Mouse (Mus musculus): ENCODE data around the gene Ypel4. TPM values are rescaled to one million over a fixed set of nuclear protein-coding genes. Genes with fewer than 3 reads are reported as not detected.

The Ypel4 gene
- polyA plus RNA-seq, 1 experiment, result 0.48 TPM

- no peak overlapping the region for H3K27ac ChIP-seq (ENCODE audit: insufficient read depth, low read depth, low read length)
Measured at GRCm38 (mm10) chr2:84761309-84761708, 27.5 kb downstream of the Ypel4 start.

GRCm38 (mm10) chr2:84761840-84762239 lies 28.0 kb downstream of the Ypel4 start:
- TF ChIP-seq POLR2A (IDR thresholded peaks at IDR 0.05; ENCODE audit: low read depth, low read length) (no peak), CTCF (conservative IDR thresholded peaks at IDR 0.05; ENCODE audit: insufficient read depth, insufficient read length, low read depth, low read length) (no peak)
- Histone ChIP-seq H3K27me3 (replicated peaks; ENCODE audit: control insufficient read depth, insufficient read depth, low read length) (no peaks in the 10 kb centered on the region), H3K4me3 (ENCODE audit: insufficient read depth, low read depth, low read length) (no peak overlapping the region), H3K27ac (ENCODE audit: insufficient read depth, low read depth, low read length) (no peak overlapping the region), H3K4me1 (ENCODE audit: control insufficient read depth, insufficient read depth, low read length) (peaks cover 10% of the 10 kb centered on the region; the same call in 1 of the 2 replicates), H3K36me3 (ENCODE audit: control insufficient read depth, insufficient read depth, low read length) (no peaks in the 10 kb centered on the region)
- DNase-seq, result peak; percentile 43
- WGBS, result 35% methylated on average over 1 of the region's 1 CpGs

More at GRCm38 (mm10) chr2:84761309-84761708, 27.5 kb downstream of the Ypel4 start:
- TF ChIP-seq POLR2A (IDR thresholded peaks at IDR 0.05; ENCODE audit: low read depth, low read length) (no peak), CTCF (conservative IDR thresholded peaks at IDR 0.05; ENCODE audit: insufficient read depth, insufficient read length, low read depth, low read length) (no peak)
- no peak for DNase-seq
- Histone ChIP-seq H3K27me3 (replicated peaks; ENCODE audit: control insufficient read depth, insufficient read depth, low read length) (no peaks in the 10 kb centered on the region), H3K36me3 (ENCODE audit: control insufficient read depth, insufficient read depth, low read length) (no peaks in the 10 kb centered on the region), H3K4me3 (ENCODE audit: insufficient read depth, low read depth, low read length) (no peak overlapping the region), H3K4me1 (ENCODE audit: control insufficient read depth, insufficient read depth, low read length) (peaks cover 14% of the 10 kb centered on the region; the same call in 1 of the 2 replicates)
- 88% methylated on average over 3 of the region's 3 CpGs for WGBS

- WGBS, result 59% methylated on average over 4 of the region's 4 CpGs
- H3K36me3 ChIP-seq (ENCODE audit: control insufficient read depth, insufficient read depth, low read length), result no peaks in the 10 kb centered on the region
- H3K27me3 ChIP-seq (replicated peaks; ENCODE audit: control insufficient read depth, insufficient read depth, low read length), result no peaks in the 10 kb centered on the region
- DNase-seq, result no peak
- no peak overlapping the region for H3K4me3 ChIP-seq (ENCODE audit: insufficient read depth, low read depth, low read length)
- TF ChIP-seq POLR2A (IDR thresholded peaks at IDR 0.05; ENCODE audit: low read depth, low read length), result no peak
- H3K27ac ChIP-seq (ENCODE audit: insufficient read depth, low read depth, low read length), result no peak overlapping the region
- peaks cover 6% of the 10 kb centered on the region; the same call in 1 of the 2 replicates for H3K4me1 ChIP-seq (ENCODE audit: control insufficient read depth, insufficient read depth, low read length)
Measured at GRCm38 (mm10) chr2:84762295-84762694, 28.4 kb downstream of the Ypel4 start.

- DNase-seq, result peak; percentile 27
- Histone ChIP-seq H3K27ac (ENCODE audit: insufficient read depth, low read depth, low read length) (no peak overlapping the region), H3K36me3 (ENCODE audit: control insufficient read depth, insufficient read depth, low read length) (no peaks in the 10 kb centered on the region), H3K4me3 (ENCODE audit: insufficient read depth, low read depth, low read length) (no peak overlapping the region), H3K4me1 (ENCODE audit: control insufficient read depth, insufficient read depth, low read length) (peaks cover 3% of the 10 kb centered on the region; the same call in 1 of the 2 replicates), H3K27me3 (replicated peaks; ENCODE audit: control insufficient read depth, insufficient read depth, low read length) (no peaks in the 10 kb centered on the region)
- WGBS, result 17% methylated on average over 1 of the region's 1 CpGs
- TF ChIP-seq CTCF (conservative IDR thresholded peaks at IDR 0.05; ENCODE audit: insufficient read depth, insufficient read length, low read depth, low read length) (no peak), POLR2A (IDR thresholded peaks at IDR 0.05; ENCODE audit: low read depth, low read length) (no peak)
Measured at GRCm38 (mm10) chr2:84762818-84763217, 29.0 kb downstream of the Ypel4 start.

- Histone ChIP-seq H3K4me1 (ENCODE audit: control insufficient read depth, insufficient read depth, low read length) (no peaks in the 10 kb centered on the region), H3K27me3 (replicated peaks; ENCODE audit: control insufficient read depth, insufficient read depth, low read length) (no peaks in the 10 kb centered on the region), H3K4me3 (ENCODE audit: insufficient read depth, low read depth, low read length) (no peak overlapping the region), H3K27ac (ENCODE audit: insufficient read depth, low read depth, low read length) (no peak overlapping the region), H3K36me3 (ENCODE audit: control insufficient read depth, insufficient read depth, low read length) (no peaks in the 10 kb centered on the region)
- DNase-seq, result no peak
- WGBS, result 70% methylated on average over 6 of the region's 6 CpGs
- TF ChIP-seq POLR2A (IDR thresholded peaks at IDR 0.05; ENCODE audit: low read depth, low read length) (no peak), CTCF (conservative IDR thresholded peaks at IDR 0.05; ENCODE audit: insufficient read depth, insufficient read length, low read depth, low read length) (no peak)
Measured at GRCm38 (mm10) chr2:84770501-84770900, 36.6 kb downstream of the Ypel4 start.

GRCm38 (mm10) chr2:84772454-84772853 lies 38.6 kb downstream of the Ypel4 start:
- no peak overlapping the region for H3K4me3 ChIP-seq (ENCODE audit: insufficient read depth, low read depth, low read length)
- H3K27me3 ChIP-seq (replicated peaks; ENCODE audit: control insufficient read depth, insufficient read depth, low read length), result no peaks in the 10 kb centered on the region
- TF ChIP-seq POLR2A (IDR thresholded peaks at IDR 0.05; ENCODE audit: low read depth, low read length) (no peak), CTCF (conservative IDR thresholded peaks at IDR 0.05; ENCODE audit: insufficient read depth, insufficient read length, low read depth, low read length) (no peak)
- H3K27ac ChIP-seq (ENCODE audit: insufficient read depth, low read depth, low read length), result no peak overlapping the region
- H3K4me1 ChIP-seq (ENCODE audit: control insufficient read depth, insufficient read depth, low read length), result no peaks in the 10 kb centered on the region
- WGBS, result 89% methylated on average over 4 of the region's 4 CpGs
- DNase-seq, result no peak
- no peaks in the 10 kb centered on the region for H3K36me3 ChIP-seq (ENCODE audit: control insufficient read depth, insufficient read depth, low read length)

GRCm38 (mm10) chr2:84773195-84773594 lies 39.3 kb downstream of the Ypel4 start:
- H3K4me3 ChIP-seq (ENCODE audit: insufficient read depth, low read depth, low read length), result no peak overlapping the region

More at GRCm38 (mm10) chr2:84773195-84773594, 39.3 kb downstream of the Ypel4 start:
- Histone ChIP-seq H3K27ac (ENCODE audit: insufficient read depth, low read depth, low read length) (no peak overlapping the region), H3K36me3 (ENCODE audit: control insufficient read depth, insufficient read depth, low read length) (no peaks in the 10 kb centered on the region), H3K27me3 (replicated peaks; ENCODE audit: control insufficient read depth, insufficient read depth, low read length) (no peaks in the 10 kb centered on the region), H3K4me1 (ENCODE audit: control insufficient read depth, insufficient read depth, low read length) (no peaks in the 10 kb centered on the region)
- TF ChIP-seq POLR2A (IDR thresholded peaks at IDR 0.05; ENCODE audit: low read depth, low read length) (no peak), CTCF (conservative IDR thresholded peaks at IDR 0.05; ENCODE audit: insufficient read depth, insufficient read length, low read depth, low read length) (no peak)
- WGBS, result 80% methylated on average over 5 of the region's 5 CpGs
- DNase-seq, result no peak
